Mouse (Mus musculus) layer of hippocampus, adult 6 months (tissue): ENCODE measurements around the gene Larp1. TPM values are rescaled to one million over a fixed set of nuclear protein-coding genes. Genes with fewer than 3 reads are reported as not detected.

ENCODE experiments used
- long read RNA-seq, 2 experiments: library from polyadenylated mRNA; unstranded; transcript quantifications; one replicate each; pipeline ENCODE4 v2.0.0; 2019 to 2020
- polyA plus RNA-seq: library from polyadenylated mRNA; unstranded; fragments of <200 nt; fragmentation: Nextera tagmentation; gene quantifications from 2 replicates; pipeline ENCODE4 v1.2.3, GENCODE M21; 2021

Larp1 gene
- 4.5 and 4.6 TPM in 2 replicates for polyA plus RNA-seq
- long read RNA-seq, experiment 1, partial matches to known transcripts: 4 of 24 reads
- long read RNA-seq, experiment 1, other reads (novel, unspliced or antisense): 20 of 24 reads
- long read RNA-seq, experiment 2, partial matches to known transcripts: 2 of 43 reads
- long read RNA-seq, experiment 2, other reads (novel, unspliced or antisense): 41 of 43 reads

DNA sequence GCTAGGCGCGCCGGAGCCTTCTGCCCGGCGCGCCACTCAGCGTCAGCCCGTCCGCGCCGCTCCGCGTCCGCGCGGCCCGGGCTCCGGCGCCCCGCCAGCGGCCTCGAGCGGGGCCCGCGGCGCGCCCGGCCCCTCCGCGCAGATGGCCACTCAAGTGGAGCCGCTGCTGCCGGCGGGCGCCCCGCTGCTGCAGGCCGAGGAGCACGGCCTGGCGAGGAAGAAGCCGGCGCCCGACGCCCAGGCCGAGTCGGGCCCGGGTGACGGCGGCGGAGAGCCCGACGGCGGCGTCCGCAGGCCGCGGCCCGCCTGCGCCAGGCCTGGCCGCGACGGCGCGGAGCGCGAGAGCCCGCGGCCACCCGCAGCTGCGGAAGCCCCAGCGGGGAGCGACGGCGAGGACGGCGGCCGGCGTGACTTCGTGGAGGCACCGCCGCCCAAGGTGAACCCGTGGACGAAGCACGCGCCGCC, at the start of gene Larp1:
Gene Larp1 (plus strand): TSS at position 14 of the 465 bp plus-strand sequence.

DNA sequence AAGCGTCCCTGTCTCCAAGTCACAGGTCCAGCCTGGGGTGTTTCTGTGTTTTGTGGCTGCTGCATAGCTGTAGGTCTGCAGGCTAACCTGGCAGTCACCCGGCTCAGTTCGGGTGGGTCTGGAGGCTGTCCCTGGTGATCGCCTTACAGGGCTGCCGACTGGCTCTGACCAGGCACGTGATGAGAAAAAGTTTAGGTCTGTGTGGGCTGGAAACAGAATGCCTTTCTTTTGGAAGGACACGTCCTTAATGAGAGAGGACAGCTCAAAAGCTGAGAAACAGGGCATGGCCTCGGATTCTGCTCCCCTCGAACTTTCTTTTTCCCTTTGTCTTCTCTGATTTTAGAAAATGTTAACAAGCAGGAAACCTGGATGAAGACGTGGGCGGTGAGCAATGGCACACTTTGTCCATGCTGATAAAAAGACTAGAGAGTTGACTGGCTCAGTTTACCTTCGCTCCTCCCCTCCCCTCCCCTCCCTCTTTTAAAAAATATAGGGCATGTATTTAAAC, 84.2 kb downstream of the Larp1 start, which contains the start of gene Gm12248:
Gene Gm12248 (minus strand): TSS at position 114 of the 508 bp plus-strand sequence.

DNA sequence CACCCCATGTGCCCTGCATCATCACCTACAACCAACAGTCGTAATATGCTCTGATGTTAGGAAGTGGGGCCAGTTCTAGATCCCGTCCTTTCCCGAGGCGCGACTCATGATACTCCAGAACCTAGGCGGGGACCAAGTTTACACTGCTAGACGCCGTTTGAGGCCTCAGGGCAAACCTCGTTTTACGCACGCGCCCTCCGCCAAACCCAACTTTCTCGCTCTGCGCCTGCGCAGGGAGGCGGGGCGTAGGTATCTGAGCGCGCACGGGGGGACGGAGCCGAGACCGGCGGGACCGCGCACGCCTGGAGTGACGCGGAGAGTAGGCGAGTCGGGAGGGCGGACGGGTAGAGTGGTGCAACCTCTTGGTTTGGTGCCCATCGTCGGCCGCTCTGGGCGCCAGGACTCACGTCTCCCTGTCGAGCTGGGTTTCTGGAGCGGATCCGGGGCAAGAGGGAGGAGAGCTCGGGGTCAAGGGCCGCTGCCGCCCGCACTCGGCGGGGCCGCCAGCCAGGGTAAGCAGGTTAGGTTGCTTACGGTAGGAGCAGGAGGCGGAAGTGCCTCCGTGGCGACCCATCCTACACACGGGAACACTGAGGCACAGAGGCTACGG, 94.9 kb downstream of the Larp1 start, which contains the start of gene Cnot8:
Gene Cnot8 (plus strand): TSS at position 457 of the 610 bp plus-strand sequence.

Other genes starting within 250 kb of the Larp1 start
- gene Sap30l, start 207.4 kb upstream of the Larp1 start, polyA plus RNA-seq: 4.7 and 5.8 TPM in 2 replicates
- gene Hand1, start 176.2 kb upstream of the Larp1 start, polyA plus RNA-seq: not detected in 2 replicates
- not detected in 2 replicates for gene Gm12248, start 84.1 kb downstream of the Larp1 start, polyA plus RNA-seq
- gene Cnot8, start 95.1 kb downstream of the Larp1 start, polyA plus RNA-seq: 59.2 and 66.7 TPM in 2 replicates
- gene Gemin5, start 159.5 kb downstream of the Larp1 start, polyA plus RNA-seq: 3.5 and 3.7 TPM in 2 replicates
- gene Mrpl22, start 162.6 kb downstream of the Larp1 start, polyA plus RNA-seq: 97.5 and 107 TPM in 2 replicates
- gene Igtp, start 190.5 kb downstream of the Larp1 start, polyA plus RNA-seq: 4.5 and 6.0 TPM in 2 replicates
- 1.7 and 1.8 TPM in 2 replicates for gene Irgm2, start 190.6 kb downstream of the Larp1 start, polyA plus RNA-seq